Mouse (Mus musculus) testis, adult 2 months (tissue): ENCODE data around the gene Alkbh1.

Experiments
- CTCF ChIP-seq: fragments of 200-500 bp; IDR thresholded peaks from 2 replicates; pipeline ENCODE4 v1.5.1; 2012; ENCODE audit warnings: low read depth, mild to moderate bottlenecking, inconsistent platforms, low read length, moderate library complexity; ENCODE audit not compliant: control insufficient read depth, insufficient read depth, insufficient replicate concordance
- POLR2A ChIP-seq: fragments of 200-500 bp; IDR thresholded peaks from 2 replicates; pipeline ENCODE4 v1.6.1; 2012; ENCODE audit warnings: low read depth, mild to moderate bottlenecking, inconsistent platforms, low read length, moderate library complexity; ENCODE audit not compliant: control insufficient read depth

DNA sequence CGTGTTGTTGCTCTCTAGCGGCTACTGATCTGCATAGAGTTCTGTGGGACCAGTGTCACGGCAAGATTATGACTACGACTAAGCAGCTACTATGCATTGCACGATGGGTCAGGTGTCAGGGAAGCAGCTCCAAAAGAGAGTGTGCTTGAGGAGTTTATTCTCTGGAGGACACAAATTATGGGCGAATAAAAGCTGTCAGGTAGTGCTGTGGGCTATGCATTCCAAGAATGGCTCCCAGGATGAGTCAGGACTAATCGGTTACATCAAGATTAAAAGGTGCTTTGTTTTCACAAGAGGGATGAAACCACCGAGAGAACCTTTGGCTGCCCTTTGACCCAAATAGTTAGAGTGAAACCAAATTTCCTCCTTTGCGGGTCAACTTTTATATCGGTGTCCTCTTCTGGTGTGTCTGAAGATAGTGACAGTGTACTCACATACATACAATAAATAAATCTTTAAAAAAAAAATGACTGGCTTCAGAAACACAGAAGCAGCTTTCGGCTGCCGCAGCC lies 23.8 kb downstream of the Alkbh1 start:
- TF ChIP-seq CTCF, result no peak
- TF ChIP-seq POLR2A, result no peak
